Mouse (Mus musculus): ENCODE measurements around the gene Ccdc144b. TPM values are rescaled to one million over a fixed set of nuclear protein-coding genes. Genes with fewer than 3 reads are reported as not detected.
A peak's percentile ranks its signal among the peaks of the same experiment; 100 is the strongest.

Ccdc144b gene
- polyA plus RNA-seq, 1 experiment from 2014 or later, result not detected

GRCm38 (mm10) chr3:36008411-36009154 lies 44.8 kb downstream of the Ccdc144b start:
- Histone ChIP-seq H3K4me1 (ENCODE audit: control insufficient read depth, insufficient read depth, low read length) (no peaks in the 10 kb centered on the region), H3K27ac (ENCODE audit: low read depth, low read length) (no peak overlapping the region), H3K9me3 (replicated peaks; ENCODE audit: control insufficient read depth, low read length) (no peaks in the 10 kb centered on the region), H3K27me3 (replicated peaks; ENCODE audit: control insufficient read depth, insufficient read depth, low read length) (no peaks in the 10 kb centered on the region), H3K9ac (ENCODE audit: low read length) (no peak overlapping the region), H3K4me3 (ENCODE audit: low read depth, low read length) (no peak overlapping the region), H3K4me2 (ENCODE audit: low read length) (no peak overlapping the region), H3K36me3 (ENCODE audit: control insufficient read depth, insufficient read depth, low read length) (no peaks in the 10 kb centered on the region)
- DNase-seq (ENCODE audit: low spot score), result no peak
- no peak for ATAC-seq
- 68% methylated on average over 4 of the region's 4 CpGs for WGBS

- no peaks in the 10 kb centered on the region for H3K36me3 ChIP-seq (ENCODE audit: control insufficient read depth, insufficient read depth, low read length)
- H3K4me2 ChIP-seq (ENCODE audit: low read length), result no peak overlapping the region
- H3K4me3 ChIP-seq (ENCODE audit: low read depth, low read length), result no peak overlapping the region
- 59% methylated on average over 4 of the region's 4 CpGs for WGBS
- no peaks in the 10 kb centered on the region for H3K27me3 ChIP-seq (replicated peaks; ENCODE audit: control insufficient read depth, insufficient read depth, low read length)
- H3K4me1 ChIP-seq (ENCODE audit: control insufficient read depth, insufficient read depth, low read length), result no peaks in the 10 kb centered on the region
- no peak overlapping the region for H3K27ac ChIP-seq (ENCODE audit: low read depth, low read length)
- no peak overlapping the region for H3K9ac ChIP-seq (ENCODE audit: low read length)
- ATAC-seq, result no peak
- peak; percentile 76 for DNase-seq (ENCODE audit: low spot score)
- H3K9me3 ChIP-seq (replicated peaks; ENCODE audit: control insufficient read depth, low read length), result no peaks in the 10 kb centered on the region
Measured at GRCm38 (mm10) chr3:36004028-36004895, 49.1 kb downstream of the Ccdc144b start.

DNA sequence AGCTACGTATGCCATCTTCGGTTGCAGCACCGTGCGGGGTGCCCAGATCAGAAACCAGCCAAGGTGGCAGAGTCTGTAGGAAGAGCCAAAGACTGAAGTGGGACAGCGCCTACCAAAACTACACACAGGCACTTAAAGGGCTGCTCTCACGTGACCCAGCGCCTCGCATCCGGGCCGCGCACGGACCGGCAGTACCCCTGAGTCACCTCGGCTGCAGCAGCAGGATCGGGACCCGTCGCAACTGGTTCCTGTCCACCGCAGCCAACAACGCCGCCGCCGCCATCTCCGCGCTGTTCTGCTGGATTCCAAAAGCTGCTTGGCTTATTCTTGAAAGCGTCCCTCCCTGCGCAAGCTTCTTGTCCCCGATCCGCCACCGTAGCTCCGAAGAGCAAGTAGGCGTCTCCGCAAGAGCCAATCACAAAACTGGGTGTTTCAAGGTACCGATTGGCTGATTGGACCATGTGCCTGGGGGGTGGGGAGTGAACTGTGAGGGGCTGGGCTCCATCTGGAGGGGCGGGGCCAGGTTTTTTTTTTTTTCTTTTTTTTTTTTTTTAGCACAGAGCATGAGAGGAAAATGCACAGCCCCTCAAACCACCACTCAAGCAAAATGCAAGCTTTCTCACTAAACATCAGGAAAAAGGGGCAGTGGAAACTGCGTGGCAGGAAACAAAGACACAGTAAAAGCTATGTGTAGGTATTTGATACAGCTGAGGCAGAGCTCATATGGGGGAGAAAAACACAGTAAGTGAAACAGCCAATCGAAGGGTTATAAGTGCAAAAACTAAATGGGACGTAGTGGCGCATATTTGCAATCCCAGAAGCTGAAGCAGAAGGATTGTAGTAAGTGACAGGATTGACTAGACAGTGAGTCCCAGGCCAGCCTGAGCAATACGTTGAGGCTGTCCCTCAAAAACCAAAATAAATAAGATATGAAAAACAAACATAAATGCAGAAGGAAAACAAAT lies 52.8 kb downstream of the Ccdc144b start, which contains the start of gene Mccc1:
Gene Mccc1, minus strand, starts transcription at position 404 of the 965 bp plus-strand sequence.
- peak; percentile 99 for ATAC-seq
- 4% methylated on average over 39 of the region's 39 CpGs for WGBS
- peak within 1 kb of the TSS; percentile 88 for H3K27ac ChIP-seq (ENCODE audit: low read depth, low read length)
- no peaks in the 10 kb centered on the region for H3K4me1 ChIP-seq (ENCODE audit: control insufficient read depth, insufficient read depth, low read length)
- peak within 1 kb of the TSS; percentile 59 for H3K4me2 ChIP-seq (ENCODE audit: low read length)
- peak; percentile 99 for DNase-seq (ENCODE audit: low spot score)
- no peaks in the 10 kb centered on the region for H3K9me3 ChIP-seq (replicated peaks; ENCODE audit: control insufficient read depth, low read length)
- H3K36me3 ChIP-seq (ENCODE audit: control insufficient read depth, insufficient read depth, low read length), result no peaks in the 10 kb centered on the region
- H3K4me3 ChIP-seq (ENCODE audit: low read depth, low read length), result peak within 1 kb of the TSS; percentile 65
- H3K27me3 ChIP-seq (replicated peaks; ENCODE audit: control insufficient read depth, insufficient read depth, low read length), result no peaks in the 10 kb centered on the region
- H3K9ac ChIP-seq (ENCODE audit: low read length), result peak within 1 kb of the TSS; percentile 80

DNA sequence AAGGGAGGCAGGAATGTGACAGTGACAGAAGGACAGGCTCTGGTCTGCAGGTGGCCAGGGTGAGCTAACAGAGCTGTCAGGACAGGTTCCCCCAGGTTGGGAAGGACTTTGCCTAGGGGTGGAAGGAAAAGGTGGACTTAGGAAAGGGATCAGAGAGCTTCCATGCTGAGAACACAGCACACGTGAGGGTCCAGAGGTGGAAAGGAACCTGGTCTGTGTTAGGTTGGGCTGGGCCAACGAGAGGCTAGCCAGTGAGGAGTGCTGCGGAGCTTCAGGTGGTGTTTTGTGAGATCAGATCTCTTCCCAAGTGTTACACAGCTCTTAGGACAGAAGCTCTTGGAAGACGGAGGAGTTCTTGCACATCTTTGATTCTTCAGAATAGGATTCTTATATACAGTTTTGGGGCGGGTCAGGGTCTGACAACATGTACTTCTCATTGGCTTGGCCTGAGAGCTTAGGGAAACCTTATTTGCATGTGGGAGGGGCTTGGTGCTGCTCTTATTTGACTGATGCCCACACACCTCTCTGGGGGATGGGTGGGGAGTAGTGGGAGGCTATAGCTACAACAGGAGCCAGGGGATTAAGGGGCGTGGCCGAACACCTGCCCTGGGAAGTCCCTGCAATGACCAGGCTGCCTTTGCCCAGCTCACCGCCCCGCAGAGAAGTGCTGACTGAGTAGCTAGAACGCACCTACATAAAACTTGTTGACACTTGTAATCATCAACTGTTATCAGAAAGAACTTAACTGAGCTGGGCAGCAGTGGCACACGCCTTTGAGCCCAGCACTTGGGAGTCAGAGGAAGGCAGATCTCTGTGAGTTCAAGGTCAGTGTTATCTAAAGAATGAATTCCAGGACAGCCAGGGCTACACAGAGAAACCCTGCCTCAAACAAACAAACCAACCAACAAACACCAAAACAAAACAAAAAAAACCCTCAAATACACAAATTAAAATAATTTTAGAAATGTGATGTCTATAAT lies 58.5 kb downstream of the Ccdc144b start:
- WGBS, result 55% methylated on average over 11 of the region's 11 CpGs
- Histone ChIP-seq H3K27ac (ENCODE audit: low read depth, low read length) (no peak overlapping the region), H3K9ac (ENCODE audit: low read length) (no peak overlapping the region), H3K4me3 (ENCODE audit: low read depth, low read length) (no peak overlapping the region), H3K36me3 (ENCODE audit: control insufficient read depth, insufficient read depth, low read length) (peaks cover 20% of the 10 kb centered on the region), H3K4me1 (ENCODE audit: control insufficient read depth, insufficient read depth, low read length) (no peaks in the 10 kb centered on the region), H3K4me2 (ENCODE audit: low read length) (no peak overlapping the region), H3K27me3 (replicated peaks; ENCODE audit: control insufficient read depth, insufficient read depth, low read length) (no peaks in the 10 kb centered on the region), H3K9me3 (replicated peaks; ENCODE audit: control insufficient read depth, low read length) (no peaks in the 10 kb centered on the region)
- ATAC-seq (no peak), DNase-seq (ENCODE audit: low spot score) (no peak)

DNA sequence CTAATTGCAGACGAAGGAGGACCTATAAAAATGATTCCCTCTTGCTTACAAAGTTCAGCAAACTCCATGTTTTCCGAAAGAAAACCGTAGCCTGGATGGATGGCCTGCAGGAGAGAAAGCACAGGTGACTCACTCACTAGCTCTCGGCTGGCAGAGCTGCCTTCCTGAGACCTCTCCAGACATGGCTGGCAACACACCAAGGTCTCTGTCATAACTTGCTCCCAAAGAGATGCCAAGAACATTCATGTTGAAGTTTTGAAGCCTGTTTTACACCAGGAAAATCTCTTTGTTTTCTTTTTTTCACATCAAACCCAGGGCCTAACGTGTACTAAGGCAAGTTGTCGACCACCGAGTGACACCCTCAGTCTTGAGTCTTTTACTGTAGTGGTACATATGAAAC lies 62.6 kb downstream of the Ccdc144b start:
- no peaks in the 10 kb centered on the region for H3K9me3 ChIP-seq (replicated peaks; ENCODE audit: control insufficient read depth, low read length)
- H3K27ac ChIP-seq (ENCODE audit: low read depth, low read length), result no peak overlapping the region
- no peak overlapping the region for H3K4me3 ChIP-seq (ENCODE audit: low read depth, low read length)
- H3K4me1 ChIP-seq (ENCODE audit: control insufficient read depth, insufficient read depth, low read length), result no peaks in the 10 kb centered on the region
- no peaks in the 10 kb centered on the region for H3K27me3 ChIP-seq (replicated peaks; ENCODE audit: control insufficient read depth, insufficient read depth, low read length)
- ATAC-seq, result no peak
- no peak overlapping the region for H3K4me2 ChIP-seq (ENCODE audit: low read length)
- WGBS, result 93% methylated on average over 7 of the region's 7 CpGs
- no peak overlapping the region for H3K9ac ChIP-seq (ENCODE audit: low read length)
- peaks cover 54% of the 10 kb centered on the region for H3K36me3 ChIP-seq (ENCODE audit: control insufficient read depth, insufficient read depth, low read length)
- no peak for DNase-seq (ENCODE audit: low spot score)

GRCm38 (mm10) chr3:35988031-35988430 lies 65.3 kb downstream of the Ccdc144b start:
- H3K36me3 ChIP-seq (ENCODE audit: control insufficient read depth, insufficient read depth, low read length), result peaks cover 64% of the 10 kb centered on the region
- no peaks in the 10 kb centered on the region for H3K9me3 ChIP-seq (replicated peaks; ENCODE audit: control insufficient read depth, low read length)
- no peaks in the 10 kb centered on the region for H3K27me3 ChIP-seq (replicated peaks; ENCODE audit: control insufficient read depth, insufficient read depth, low read length)
- no peak overlapping the region for H3K4me2 ChIP-seq (ENCODE audit: low read length)
- no peaks in the 10 kb centered on the region for H3K4me1 ChIP-seq (ENCODE audit: control insufficient read depth, insufficient read depth, low read length)
- WGBS, result 93% methylated on average over 6 of the region's 6 CpGs
- no peak overlapping the region for H3K27ac ChIP-seq (ENCODE audit: low read depth, low read length)
- no peak overlapping the region for H3K4me3 ChIP-seq (ENCODE audit: low read depth, low read length)
- H3K9ac ChIP-seq (ENCODE audit: low read length), result no peak overlapping the region
- no peak for DNase-seq (ENCODE audit: low spot score)
- no peak for ATAC-seq

DNA sequence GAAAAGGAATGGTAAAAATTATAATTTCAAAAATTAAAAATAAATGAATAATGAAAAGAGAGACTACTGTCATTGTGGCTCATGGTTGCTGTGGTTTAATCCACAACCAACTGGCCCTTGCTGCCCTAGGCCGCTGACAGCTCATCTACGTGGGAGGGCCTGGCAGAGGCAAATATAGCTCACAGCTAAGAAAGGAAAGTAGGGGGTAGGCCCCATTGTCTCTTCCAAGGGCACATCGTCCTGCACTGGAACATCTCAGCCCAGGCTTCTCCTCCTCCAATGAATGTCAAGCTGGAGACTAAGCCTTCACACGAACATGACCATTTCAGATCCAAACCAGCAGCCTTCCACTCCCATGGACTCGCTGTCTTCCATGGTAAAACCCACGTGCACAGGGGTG lies 67.1 kb downstream of the Ccdc144b start:
- DNase-seq (ENCODE audit: low spot score) (no peak), ATAC-seq (no peak)
- peaks cover 77% of the 10 kb centered on the region for H3K36me3 ChIP-seq (ENCODE audit: control insufficient read depth, insufficient read depth, low read length)
- no peak overlapping the region for H3K4me2 ChIP-seq (ENCODE audit: low read length)
- H3K9ac ChIP-seq (ENCODE audit: low read length), result no peak overlapping the region
- no peaks in the 10 kb centered on the region for H3K9me3 ChIP-seq (replicated peaks; ENCODE audit: control insufficient read depth, low read length)
- H3K4me1 ChIP-seq (ENCODE audit: control insufficient read depth, insufficient read depth, low read length), result no peaks in the 10 kb centered on the region
- no peak overlapping the region for H3K4me3 ChIP-seq (ENCODE audit: low read depth, low read length)
- H3K27ac ChIP-seq (ENCODE audit: low read depth, low read length), result no peak overlapping the region
- no peaks in the 10 kb centered on the region for H3K27me3 ChIP-seq (replicated peaks; ENCODE audit: control insufficient read depth, insufficient read depth, low read length)
- 92% methylated on average over 6 of the region's 6 CpGs for WGBS
